Mouse (Mus musculus): ENCODE measurements around the gene Pigo.
A peak's percentile ranks its signal among the peaks of the same experiment; 100 is the strongest.

The Pigo gene

DNA sequence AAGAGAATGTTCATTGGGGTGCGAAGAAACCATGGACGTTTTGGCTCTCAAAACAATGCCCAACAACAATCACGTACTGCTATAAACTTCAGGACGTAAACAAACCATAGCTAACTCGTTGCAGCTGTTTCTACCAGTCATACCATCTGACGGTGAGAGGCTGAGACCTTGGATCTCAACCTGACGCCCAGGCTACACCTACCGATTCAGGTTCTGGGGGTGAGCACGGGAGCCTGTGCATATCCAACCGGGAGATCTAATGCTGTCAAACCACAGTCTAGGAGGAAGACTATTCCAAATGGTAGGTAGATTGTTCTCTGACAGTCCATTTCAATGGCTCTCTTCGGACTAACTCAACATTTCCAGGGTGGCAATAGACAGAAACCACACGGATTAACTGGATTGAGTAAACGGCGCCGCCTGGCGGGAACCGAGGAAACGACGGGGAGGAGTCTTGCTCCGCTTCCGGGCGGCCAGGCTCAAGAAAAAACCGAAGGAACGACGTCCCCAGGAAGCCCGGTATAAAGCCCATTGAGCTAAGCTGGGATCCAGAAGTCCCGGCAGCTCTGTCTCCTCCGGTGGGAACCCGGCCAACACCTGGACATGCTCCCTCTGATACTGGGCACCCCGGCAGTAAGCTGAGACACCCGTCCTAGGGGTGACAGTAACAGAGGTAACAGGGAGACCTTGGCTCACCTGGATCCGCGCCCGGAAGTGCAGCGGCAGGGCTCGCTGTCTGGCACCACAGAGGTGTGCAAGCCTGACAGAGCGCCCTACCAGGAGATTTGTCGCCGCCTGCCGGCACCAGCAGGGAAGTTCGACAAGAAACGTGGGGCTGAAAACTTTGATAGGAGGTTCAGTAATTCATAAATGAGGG is at the start of gene Pigo:
Pigo (minus strand) TSS at position 736 of the 877 bp plus-strand sequence.
- DNase-seq, result peak; percentile 93 to 96

DNA sequence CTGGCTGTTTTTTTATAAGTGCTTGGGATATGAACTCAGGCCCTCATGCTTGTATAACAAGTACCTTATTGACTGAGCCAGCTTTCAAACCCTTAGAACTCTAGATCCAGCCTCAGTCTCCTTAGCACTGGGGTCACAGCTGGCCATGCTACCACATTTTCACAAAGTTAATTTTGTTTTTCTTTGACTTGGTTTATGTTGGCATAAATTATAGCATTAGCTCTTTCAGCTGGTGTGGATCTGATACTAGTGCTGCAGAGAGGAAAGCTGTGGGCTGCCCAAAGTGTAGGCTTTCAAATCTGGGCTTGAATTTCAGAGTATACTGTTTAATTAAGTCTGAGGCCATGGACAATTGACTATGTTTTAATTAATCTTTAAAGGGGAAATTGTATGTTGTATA is 49.3 kb upstream of the Pigo start:
- DNase-seq, result no peak

DNA sequence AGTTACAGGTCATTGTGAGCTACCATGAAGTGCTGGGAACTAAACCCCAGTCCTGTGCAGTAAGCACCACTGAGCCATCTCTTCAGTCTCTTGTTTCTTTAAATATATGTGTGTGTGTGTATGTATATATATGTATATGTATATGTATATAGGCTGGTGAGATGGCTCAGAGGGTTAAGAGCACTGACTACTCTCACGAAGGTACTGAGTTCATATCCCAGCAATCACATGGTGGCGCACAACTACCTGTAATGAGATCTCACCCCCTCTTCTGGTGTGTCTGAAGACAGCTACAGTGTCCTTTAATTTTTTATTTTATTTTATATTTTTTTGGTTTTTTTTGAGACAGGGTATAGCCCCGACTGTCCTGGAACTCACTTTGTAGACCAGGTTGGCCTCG is 39.9 kb upstream of the Pigo start:
- DNase-seq, result no peak

DNA sequence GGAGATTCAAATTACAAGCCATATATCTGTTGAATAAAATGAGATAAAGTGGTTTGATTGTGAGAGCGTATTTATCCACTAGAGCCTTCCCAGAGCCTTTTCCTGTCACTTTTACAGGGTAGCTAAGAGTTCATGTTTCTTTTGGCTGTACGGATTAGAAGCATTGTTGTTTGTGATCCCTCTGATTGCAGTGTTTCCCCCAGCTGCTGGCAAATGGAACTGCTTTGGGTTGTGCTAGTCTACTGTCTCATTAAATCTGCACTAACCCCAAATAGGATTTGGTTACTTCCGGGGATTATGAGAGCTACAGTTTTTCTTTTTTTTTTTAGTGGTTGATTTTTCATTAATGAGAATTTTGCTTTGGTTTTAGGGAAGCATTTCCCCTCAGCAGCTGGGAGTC is 34.7 kb upstream of the Pigo start:
- DNase-seq, result no peak

- no peak for DNase-seq
Observed at GRCm38 (mm10) chr4:43059697-43060096, 34.1 kb upstream of the Pigo start.

- peak; percentile 92 to 94 for DNase-seq
Observed at GRCm38 (mm10) chr4:43058753-43059654, 33.4 kb upstream of the Pigo start, which contains the start of gene Unc13b. Unc13b (plus strand) TSS chr4:43058953.

DNA sequence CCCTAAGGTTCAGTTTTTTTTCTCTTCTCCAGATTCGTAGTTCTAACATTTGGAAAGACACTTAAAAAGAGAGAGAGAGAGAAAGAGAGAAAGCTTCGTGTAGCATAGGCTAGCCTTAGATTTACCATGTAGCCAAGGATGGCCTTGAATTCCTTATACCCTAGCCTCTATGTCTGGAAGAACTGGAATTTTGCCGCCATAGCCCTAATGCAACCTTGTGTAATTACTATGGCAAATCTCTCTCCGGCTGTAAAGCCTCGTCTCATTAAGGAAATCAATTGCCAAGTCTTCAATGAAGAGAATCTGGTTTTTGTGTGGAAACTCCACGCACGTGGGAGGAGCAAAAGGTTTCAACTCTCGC is 32.8 kb upstream of the Pigo start:
- no peak for DNase-seq

- DNase-seq, result no peak
Observed at GRCm38 (mm10) chr4:43057654-43058053, 32.0 kb upstream of the Pigo start.

DNA sequence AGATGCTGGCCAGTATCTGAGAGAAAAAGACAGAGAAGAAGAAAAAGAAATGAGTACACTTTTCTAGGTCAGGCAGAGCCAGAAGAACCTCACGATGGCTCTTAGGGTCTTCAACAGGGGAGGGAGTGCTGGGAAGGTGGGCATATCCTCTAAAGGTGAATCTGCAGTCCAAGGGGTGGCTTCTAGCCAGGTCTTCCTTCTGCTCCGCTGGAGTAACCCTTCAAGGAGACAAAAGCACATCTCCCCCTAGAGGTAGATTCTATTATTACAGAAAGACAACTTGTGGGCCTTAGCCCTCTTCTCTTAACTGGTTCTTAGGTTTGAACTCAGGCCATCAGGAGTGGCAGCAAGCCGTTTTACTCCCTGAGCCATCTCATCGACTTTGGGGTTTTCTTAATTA is 27.0 kb upstream of the Pigo start:
- peak; percentile 43 to 67 for DNase-seq

DNA sequence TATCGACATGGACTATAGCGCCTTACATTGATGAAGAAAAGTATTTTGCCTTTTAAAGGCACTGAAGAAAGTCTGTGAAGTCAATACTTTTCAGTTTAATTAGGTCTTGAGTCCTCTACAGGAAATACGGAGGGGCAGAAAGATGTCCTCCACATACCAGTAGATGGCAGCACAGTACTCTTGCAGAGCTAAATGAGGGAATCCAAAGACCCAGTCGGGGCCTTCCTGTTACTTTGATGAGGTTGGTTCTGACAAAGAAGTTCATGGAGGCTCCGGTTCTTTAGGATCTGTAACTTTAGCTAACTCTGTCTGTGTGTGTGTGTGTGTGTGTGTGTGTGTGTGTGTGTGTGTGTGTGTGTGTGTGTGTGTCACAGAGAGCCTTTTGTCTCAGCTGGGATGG is 21.6 kb upstream of the Pigo start:
- peak; percentile 81 to 82 for DNase-seq

DNA sequence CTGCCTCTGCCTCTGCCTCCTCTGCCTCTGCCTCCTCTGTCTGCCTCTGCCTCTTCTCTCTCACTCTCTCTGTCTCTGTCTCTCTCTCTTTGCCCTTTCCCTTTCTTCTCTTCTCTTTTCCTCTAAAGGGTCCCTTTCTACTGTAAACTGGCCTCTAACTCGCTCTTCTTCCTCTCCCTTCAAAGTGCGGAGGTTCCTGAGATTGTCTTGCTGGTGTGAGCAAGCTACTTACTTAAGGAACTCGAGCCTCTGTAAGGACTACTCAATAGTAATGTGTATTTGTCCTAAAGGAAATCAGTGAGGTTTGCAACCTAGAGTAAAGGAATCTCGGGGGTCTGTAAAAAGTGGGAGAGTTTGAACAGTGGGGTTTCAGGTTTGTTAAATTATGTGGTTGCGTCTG is 21.0 kb upstream of the Pigo start:
- DNase-seq, result no peak

GRCm38 (mm10) chr4:43045659-43046302 is 20.2 kb upstream of the Pigo start, which contains the start of gene Fam214b:
Fam214b (minus strand) TSS chr4:43046220.
- peak; percentile 99 to 100 for DNase-seq

DNA sequence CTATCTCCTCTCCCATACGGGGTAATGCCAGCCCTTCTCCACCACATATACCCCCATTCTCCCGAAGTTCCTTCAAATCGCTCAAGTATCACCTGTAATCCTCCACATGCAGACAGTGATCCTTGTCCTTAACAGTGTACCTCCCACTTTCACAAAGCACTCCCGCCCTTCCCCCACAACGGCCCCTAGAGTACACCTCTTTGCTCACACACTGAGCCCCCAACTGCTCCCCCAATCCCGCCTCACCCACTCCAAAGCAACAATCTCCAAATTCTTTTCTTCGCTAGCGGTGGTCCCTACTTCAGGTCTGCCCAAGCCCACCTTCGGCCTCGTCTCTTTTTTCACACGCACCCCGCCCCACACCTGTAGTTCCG is 19.7 kb upstream of the Pigo start:
- DNase-seq, result no peak

DNA sequence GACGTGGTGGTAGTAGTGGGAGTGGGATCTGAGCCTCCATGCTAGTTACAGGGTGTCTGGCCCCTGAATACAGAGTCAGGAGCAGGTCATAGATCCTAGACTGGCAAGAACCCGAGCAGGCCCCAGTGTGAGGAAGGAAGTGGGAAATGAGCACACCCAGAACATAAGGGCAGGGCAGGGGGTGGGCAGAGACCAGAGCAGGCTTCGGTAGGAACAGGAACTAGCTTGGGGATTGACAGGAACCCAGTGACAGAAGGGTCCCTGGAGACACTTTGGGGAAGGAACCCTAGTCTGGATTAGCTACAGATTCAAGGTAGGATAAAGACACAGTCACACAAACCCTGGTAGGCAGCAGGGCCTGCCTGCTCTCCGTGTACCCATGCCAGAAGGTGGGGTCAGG is 19.1 kb upstream of the Pigo start:
- DNase-seq, result peak; percentile 39 to 55

- DNase-seq, result peak; percentile 58
Observed at GRCm38 (mm10) chr4:43043644-43044357, 18.2 kb upstream of the Pigo start.

DNA sequence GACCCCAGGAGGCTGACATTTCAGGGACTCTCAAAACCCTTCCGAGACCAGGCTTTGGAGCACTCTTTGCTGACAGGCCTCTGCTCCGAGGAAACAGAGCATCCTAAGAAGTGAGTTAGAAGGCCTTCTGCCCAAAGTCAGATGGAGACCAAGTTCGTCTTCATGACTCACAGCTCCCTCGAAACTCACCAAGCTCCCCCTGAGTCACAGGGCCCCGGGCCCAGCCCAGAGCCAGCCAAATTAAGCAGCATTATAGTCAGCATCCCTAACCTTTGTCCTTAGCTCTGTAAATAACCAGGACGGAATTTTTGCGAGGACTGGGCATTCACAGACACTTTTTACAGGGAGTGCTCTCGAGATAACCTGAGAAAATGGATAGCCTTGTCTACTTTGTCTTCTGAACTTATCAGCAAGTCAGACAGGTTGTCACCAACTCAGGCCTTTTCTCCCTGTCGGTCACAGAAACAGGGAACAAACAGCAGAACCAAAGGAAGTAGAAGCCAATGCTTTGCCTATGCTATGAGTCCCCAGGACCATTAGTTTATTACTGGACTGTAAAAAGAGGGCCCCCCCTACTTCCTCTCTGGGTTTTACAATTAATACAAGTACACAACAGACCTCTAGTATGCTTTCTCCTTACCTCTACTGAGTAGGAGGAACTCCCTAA is 15.4 kb upstream of the Pigo start:
- no peak for DNase-seq

GRCm38 (mm10) chr4:43040114-43040572 is 14.5 kb upstream of the Pigo start:
- DNase-seq, result peak; percentile 97 to 98

DNA sequence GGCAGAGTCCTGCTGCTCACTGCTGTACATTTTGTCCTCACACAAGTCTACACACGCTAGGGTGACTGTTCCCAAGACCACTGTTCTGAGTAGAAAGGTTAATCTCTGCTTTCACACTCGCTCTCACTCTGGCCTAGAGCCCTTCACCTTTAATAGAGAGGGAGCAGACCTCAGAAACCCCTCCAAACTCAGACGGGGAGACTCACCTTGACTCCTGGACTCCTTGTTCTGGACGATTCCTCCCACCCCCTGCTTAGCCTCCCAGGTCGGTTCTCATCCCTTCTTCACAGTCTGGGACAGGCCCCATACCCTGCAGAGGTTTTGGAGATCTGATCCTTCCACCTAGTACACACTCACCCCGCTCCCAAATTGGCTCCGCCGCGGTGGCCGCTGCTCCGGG is 14.0 kb upstream of the Pigo start:
- DNase-seq, result no peak

- peak in 1 of 2 experiments; percentile 31 for DNase-seq
Observed at GRCm38 (mm10) chr4:43038567-43039495, 13.2 kb upstream of the Pigo start.

DNA sequence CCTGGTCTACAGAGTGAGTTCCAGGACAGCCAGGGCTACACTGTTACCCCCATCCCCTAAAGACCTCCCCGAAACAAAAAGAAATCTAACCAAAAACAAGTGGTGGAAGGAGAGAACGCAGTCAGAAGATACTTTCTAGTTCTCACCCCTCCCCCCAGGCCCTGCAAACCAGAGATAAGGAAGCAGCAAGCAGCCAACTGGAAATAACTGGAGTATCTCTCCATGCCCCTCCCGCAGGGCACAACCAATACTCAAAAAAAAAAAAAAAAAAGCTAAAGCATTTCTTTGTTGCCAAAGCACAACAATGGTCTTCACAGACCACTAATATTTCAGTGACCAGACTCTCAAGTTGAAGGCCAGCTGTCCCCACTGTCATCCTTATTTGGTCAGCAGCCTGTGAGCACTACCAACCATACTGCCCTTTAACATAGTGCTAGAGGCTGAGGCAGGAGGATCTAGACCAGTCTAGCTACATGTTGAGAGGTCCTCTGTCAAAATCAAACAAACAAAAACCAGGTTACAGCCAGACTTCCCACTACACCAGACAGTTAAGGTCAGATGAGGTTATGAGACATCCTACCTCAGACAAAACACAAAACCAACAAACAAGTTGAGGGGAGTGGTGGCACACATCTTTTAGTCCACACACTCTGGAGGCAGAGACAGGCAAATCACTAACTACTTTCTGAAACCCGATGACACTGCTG is 12.4 kb upstream of the Pigo start:
- DNase-seq, result no peak

Measured in kidney, adult 8-10 months (tissue).